Mouse (Mus musculus) C2C12 (cell line): Measurements from ENCODE around the gene Pdzd2.

Experiments
- CTCF ChIP-seq: IDR thresholded peaks from one replicate; pipeline ENCODE4 v1.5.1; 2011; ENCODE audit not compliant: control insufficient read depth, insufficient read depth, insufficient read length
- MAX ChIP-seq: IDR thresholded peaks from one replicate; pipeline ENCODE4 v1.6.1; 2011; ENCODE audit warnings: mild to moderate bottlenecking, control low read depth
- MYOD1 ChIP-seq: IDR thresholded peaks from one replicate; pipeline ENCODE4 v1.6.1; 2011; ENCODE audit warnings: low read depth; ENCODE audit not compliant: control insufficient read depth, insufficient read length

DNA sequence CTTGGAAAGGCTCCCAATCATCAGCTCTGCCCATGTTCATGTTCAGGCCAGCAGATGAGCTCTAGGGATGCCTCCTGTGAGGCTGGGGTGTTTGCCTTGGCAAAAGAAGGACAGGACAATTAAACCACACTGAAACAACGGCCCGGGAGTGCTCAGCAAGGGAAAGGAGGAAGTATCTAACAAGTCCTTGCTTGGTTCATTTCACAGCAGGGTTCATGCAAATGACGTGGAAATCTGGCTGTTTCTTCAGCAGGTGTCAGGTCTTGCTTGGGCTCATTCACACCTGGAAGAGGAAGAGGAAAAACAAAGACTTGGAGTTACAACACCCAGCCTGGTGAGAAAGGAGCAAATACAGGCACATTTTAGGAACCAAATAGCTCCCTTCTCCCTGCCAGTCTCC, 147.1 kb downstream of the Pdzd2 start:
- TF ChIP-seq CTCF (no peak), MAX (no peak), MYOD1 (no peak)
